ENCODE assay signal across 9 mouse cellular contexts in the genomic region with DNA sequence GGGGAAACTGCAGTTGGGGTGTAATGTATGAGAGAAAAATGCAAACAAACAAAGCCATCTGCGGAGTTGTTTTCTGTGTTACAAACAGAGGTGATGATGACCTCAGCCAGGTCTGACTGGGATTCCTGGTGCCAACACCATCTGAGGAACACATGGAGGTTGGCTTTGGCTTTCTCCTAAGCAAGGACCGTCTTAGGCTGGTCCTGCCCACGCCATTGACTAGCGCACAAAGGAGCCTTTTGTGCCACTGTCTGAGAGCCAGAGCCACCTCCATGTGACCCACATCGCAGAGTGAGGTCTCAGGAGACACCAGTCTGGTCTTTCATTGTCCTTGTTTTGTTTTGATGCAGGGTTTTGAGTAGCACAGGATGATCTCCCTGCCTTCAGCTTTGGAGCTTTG. TPM values are rescaled to one million over a fixed set of nuclear protein-coding genes. Genes with fewer than 3 reads are reported as not detected.
DNase-seq lines count a peak whose midpoint lies in the region; TF ChIP-seq lines count a peak whose summit lies in the region.
"Had no signal": no experiment of that assay in that cellular context is flagged by ENCODE, and none has a peak within 500 bp of the region (broad histone marks: within the 10 kb centered on the region; RNA-seq: fewer than 3 reads in every experiment).

No protein-coding gene starts in this region.

- intact Hi-C loops in heart, postnatal 36 days (cut with DNase I), result no loop called here

- H3K27ac ChIP-seq in heart, embryonic 10.5 days, result peak overlapping the region; percentile 76
- peak overlapping the region; percentile 69 for H3K27ac ChIP-seq in testis, adult 2 months (ENCODE audit: control insufficient read depth, insufficient read depth, low read depth, low read length)
- H3K27ac ChIP-seq in limb, embryonic 10.5 days, result peak overlapping the region; percentile 66

- H3K4me3 ChIP-seq in heart, embryonic 10.5 days, result no peak overlapping the region; the same call in 1 of the 2 replicates
- no peak overlapping the region for H3K4me3 ChIP-seq in testis, adult 2 months (ENCODE audit: control insufficient read depth, low read depth, low read length)
- H3K4me3 ChIP-seq in limb, embryonic 10.5 days, result no peak overlapping the region

- peak; percentile 39; the same call in 1 of the 2 replicates for TF ChIP-seq POLR2A in testis, adult 2 months (IDR thresholded peaks at IDR 0.05; ENCODE audit: control insufficient read depth, low read depth, low read length)

- no peaks in the 10 kb centered on the region for H3K9me3 ChIP-seq in heart, embryonic 10.5 days
- no peaks in the 10 kb centered on the region for H3K9me3 ChIP-seq in limb, embryonic 10.5 days (replicated peaks)

- H3K27me3 ChIP-seq in heart, embryonic 10.5 days (ENCODE audit: insufficient read depth, poor library complexity, severe bottlenecking), result no peaks in the 10 kb centered on the region
- H3K27me3 ChIP-seq in testis, adult 2 months (ENCODE audit: control insufficient read depth, insufficient read depth, low read length), result no peaks in the 10 kb centered on the region
- peaks cover 17% of the 10 kb centered on the region for H3K27me3 ChIP-seq in limb, embryonic 10.5 days (ENCODE audit: low read depth, poor library complexity, severe bottlenecking)

- peaks cover 58% of the 10 kb centered on the region for H3K4me1 ChIP-seq in heart, embryonic 10.5 days
- H3K4me1 ChIP-seq in testis, adult 2 months (ENCODE audit: control insufficient read depth, insufficient read depth, low read length), result peaks cover 12% of the 10 kb centered on the region
- peaks cover 56% of the 10 kb centered on the region for H3K4me1 ChIP-seq in limb, embryonic 10.5 days

- no peak for DNase-seq in heart, embryonic 10.5 days (ENCODE audit: low spot score)
- DNase-seq in heart, postnatal 36 days, result no peak
- DNase-seq in testis, postnatal 10 days (ENCODE audit: low spot score), result no peak
- DNase-seq in limb, embryonic 10.5 days (ENCODE audit: low spot score), result no peak
- DNase-seq in layer of hippocampus, postnatal 36 days, result no peak
- no peak for DNase-seq in adrenal gland, postnatal 4 days (ENCODE audit: low spot score in 2 of 2)
- no peak for DNase-seq in lung, postnatal 36 days
- DNase-seq: cerebellum, postnatal 25 days had no signal

- TF ChIP-seq CTCF in testis, adult 2 months (IDR thresholded peaks at IDR 0.05; ENCODE audit: control insufficient read depth, insufficient read depth, insufficient replicate concordance, low read depth, low read length), result no peak

- no peaks in the 10 kb centered on the region for H3K36me3 ChIP-seq in heart, embryonic 10.5 days
- H3K36me3 ChIP-seq in testis, adult 2 months (ENCODE audit: control insufficient read depth, insufficient read depth, low read length), result no peaks in the 10 kb centered on the region
- no peaks in the 10 kb centered on the region for H3K36me3 ChIP-seq in limb, embryonic 10.5 days

- WGBS in heart, embryonic 10.5 days, result 32% methylated on average over 5 of the region's 5 CpGs
- WGBS in limb, embryonic 10.5 days, result 23% methylated on average over 5 of the region's 5 CpGs

RNA-seq across cellular contexts. Expression of gene Gpx4, which starts 1.4 kb away (rescaled TPM):
- polyA plus RNA-seq in heart, embryonic 10.5 days (2016; fragmentation: Nextera tagmentation; extraction: Ambion mirVana), result 767 and 797 TPM in 2 replicates
- 100 to 1,000 TPM; 863 to 871 TPM for total RNA-seq in heart, postnatal 36 days (2021)
- polyA plus RNA-seq in testis, adult 2 months (2012; rRNA removed), result 3,516 and 3,720 TPM in 2 replicates
- polyA plus RNA-seq in limb, embryonic 10.5 days (2016; fragmentation: Nextera tagmentation; extraction: Ambion mirVana), result 589 and 631 TPM in 2 replicates
- 100 to 1,000 TPM; 445 to 446 TPM for total RNA-seq in layer of hippocampus, postnatal 36 days (2021)
- total RNA-seq in adrenal gland, postnatal 4 days (2021), result 100 to 1,000 TPM; 576 to 622 TPM

RNA-seq across cellular contexts. Expression of gene Polr2e, which starts 8.8 kb away (rescaled TPM):
- 181 and 233 TPM in 2 replicates for polyA plus RNA-seq in heart, embryonic 10.5 days (2016; fragmentation: Nextera tagmentation; extraction: Ambion mirVana)
- total RNA-seq in heart, postnatal 36 days (2021), result 10 to 100 TPM; 88.5 to 96.4 TPM
- polyA plus RNA-seq in testis, adult 2 months (2012; rRNA removed), result 104 and 113 TPM in 2 replicates
- 319 and 357 TPM in 2 replicates for polyA plus RNA-seq in limb, embryonic 10.5 days (2016; fragmentation: Nextera tagmentation; extraction: Ambion mirVana)
- total RNA-seq in layer of hippocampus, postnatal 36 days (2021), result 10 to 100 TPM; 74.8 to 86.0 TPM
- 100 to 1,000 TPM; 103 to 112 TPM for total RNA-seq in adrenal gland, postnatal 4 days (2021)

RNA-seq across cellular contexts. Expression of gene Arhgap45, which starts 31.9 kb away (rescaled TPM):
- polyA plus RNA-seq in heart, embryonic 10.5 days (2016; fragmentation: Nextera tagmentation; extraction: Ambion mirVana), result 12.0 and 16.7 TPM in 2 replicates
- 1 to 10 TPM; 4.1 to 5.9 TPM for total RNA-seq in heart, postnatal 36 days (2021)
- 2.1 and 3.4 TPM in 2 replicates for polyA plus RNA-seq in testis, adult 2 months (2012; rRNA removed)
- polyA plus RNA-seq in limb, embryonic 10.5 days (2016; fragmentation: Nextera tagmentation; extraction: Ambion mirVana), result 14.9 and 15.5 TPM in 2 replicates
- 1 to 10 TPM; 3.2 to 4.2 TPM for total RNA-seq in layer of hippocampus, postnatal 36 days (2021)
- 1 to 10 TPM; 7.1 to 8.5 TPM for total RNA-seq in adrenal gland, postnatal 4 days (2021)

RNA-seq across cellular contexts. Expression of gene Abca7, which starts 52.1 kb away (rescaled TPM):
- 2.8 and 4.1 TPM in 2 replicates for polyA plus RNA-seq in heart, embryonic 10.5 days (2016; fragmentation: Nextera tagmentation; extraction: Ambion mirVana)
- 1 to 10 TPM; 7.7 to 7.9 TPM for total RNA-seq in heart, postnatal 36 days (2021)
- 2.2 and 2.3 TPM in 2 replicates for polyA plus RNA-seq in testis, adult 2 months (2012; rRNA removed)
- 2.0 and 2.3 TPM in 2 replicates for polyA plus RNA-seq in limb, embryonic 10.5 days (2016; fragmentation: Nextera tagmentation; extraction: Ambion mirVana)
- total RNA-seq in layer of hippocampus, postnatal 36 days (2021), result 10 to 100 TPM; 10.9 to 11.0 TPM
- total RNA-seq in adrenal gland, postnatal 4 days (2021), result 10 to 100 TPM; 21.9 to 23.0 TPM

RNA-seq across cellular contexts. Expression of gene Sbno2, which starts 57.0 kb away (rescaled TPM):
- polyA plus RNA-seq in heart, embryonic 10.5 days (2016; fragmentation: Nextera tagmentation; extraction: Ambion mirVana), result 14.8 and 15.6 TPM in 2 replicates
- total RNA-seq in heart, postnatal 36 days (2021), result 10 to 100 TPM; 11.2 to 12.2 TPM
- 13.9 and 14.0 TPM in 2 replicates for polyA plus RNA-seq in testis, adult 2 months (2012; rRNA removed)
- 17.1 and 18.4 TPM in 2 replicates for polyA plus RNA-seq in limb, embryonic 10.5 days (2016; fragmentation: Nextera tagmentation; extraction: Ambion mirVana)
- 10 to 100 TPM; 17.2 to 20.7 TPM for total RNA-seq in layer of hippocampus, postnatal 36 days (2021)
- total RNA-seq in adrenal gland, postnatal 4 days (2021), result 10 to 100 TPM; 51.7 to 53.2 TPM
